Mouse (Mus musculus): ENCODE measurements around the gene Slc7a4. TPM values are rescaled to one million over a fixed set of nuclear protein-coding genes. Genes with fewer than 3 reads are reported as not detected.

The Slc7a4 gene
- polyA plus RNA-seq (2015; fragmentation: Nextera tagmentation; extraction: Ambion mirVana) = 6.8 and 7.6 TPM in 2 replicates

DNA sequence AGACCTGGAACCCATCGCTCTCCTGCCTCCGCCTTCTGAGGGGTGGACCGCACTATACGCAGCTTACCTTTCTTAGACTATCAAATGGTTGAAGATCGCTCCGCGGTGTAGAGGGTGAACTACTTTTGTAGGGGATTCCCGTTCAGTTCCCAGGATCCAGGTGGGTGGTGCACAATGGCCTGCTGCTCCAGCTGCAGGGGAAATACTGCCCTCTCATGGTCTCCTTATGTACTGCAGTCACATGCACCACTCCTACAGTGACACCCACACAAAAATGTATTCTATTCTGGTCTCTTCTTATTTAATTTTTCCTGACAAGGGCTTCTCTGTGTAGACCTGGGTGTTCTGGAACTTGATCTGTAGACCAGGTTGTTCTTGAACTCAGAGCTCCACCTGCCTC, at the start of gene Slc7a4:
Slc7a4 (minus strand) TSS at position 151 of the 400 bp plus-strand sequence.

GRCm38 (mm10) chr16:17619198-17620105, 36.4 kb upstream of the Slc7a4 start, which contains the start of gene Smpd4:
Gene Smpd4, plus strand, starts transcription at chr16:17619354.

GRCm38 (mm10) chr16:17561751-17562208, 21.2 kb downstream of the Slc7a4 start, which contains the start of gene P2rx6:
Gene P2rx6, plus strand, starts transcription at chr16:17561885.

GRCm38 (mm10) chr16:17561128-17561750, 21.8 kb downstream of the Slc7a4 start, which contains the start of gene Lrrc74b:
Gene Lrrc74b, minus strand, starts transcription at chr16:17561247.

DNA sequence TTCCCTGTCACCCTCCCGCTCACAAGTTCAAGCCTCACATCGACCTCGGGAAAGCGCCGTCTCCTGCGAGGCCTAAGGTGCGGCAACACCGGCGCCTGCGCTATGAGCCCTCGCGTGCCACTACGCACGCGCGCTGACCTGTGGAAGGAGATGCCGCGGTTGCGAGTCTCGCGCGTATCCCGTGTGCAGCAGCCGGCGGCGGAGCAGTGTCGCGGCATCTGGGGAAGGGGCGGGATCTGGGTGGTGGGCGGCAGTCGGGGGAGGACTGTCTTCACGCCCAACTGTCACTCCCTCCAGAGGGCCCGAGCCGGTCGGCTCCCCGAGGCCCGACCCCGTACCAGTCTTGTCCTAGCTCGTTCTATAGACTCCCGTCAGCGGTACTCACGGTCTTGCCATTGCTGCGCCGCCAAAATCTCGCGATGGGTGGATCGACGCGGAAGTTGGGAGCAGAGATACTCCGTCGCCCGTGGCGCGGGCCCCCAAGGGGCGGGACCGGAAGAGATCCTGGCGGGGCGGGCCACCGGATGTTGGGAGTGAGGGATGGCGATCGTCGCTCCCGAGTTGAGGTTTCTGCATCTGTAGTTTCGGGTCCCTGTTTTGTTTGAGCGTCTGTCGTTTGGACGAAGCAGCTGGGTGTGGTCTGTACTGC, 52.2 kb downstream of the Slc7a4 start, which contains the start of gene Thap7:
Thap7 (minus strand) TSS at position 497 of the 649 bp plus-strand sequence.

Other genes starting within 250 kb of the Slc7a4 start
- 8.5 and 10.5 TPM in 2 replicates for gene Snap29, start 177.2 kb downstream of the Slc7a4 start, polyA plus RNA-seq (2015; fragmentation: Nextera tagmentation; extraction: Ambion mirVana)
- 16.3 and 16.5 TPM in 2 replicates for gene Pi4ka, start 176.9 kb downstream of the Slc7a4 start, polyA plus RNA-seq (2015; fragmentation: Nextera tagmentation; extraction: Ambion mirVana)
- 26.2 and 31.2 TPM in 2 replicates for gene Crkl, start 131.2 kb downstream of the Slc7a4 start, polyA plus RNA-seq (2015; fragmentation: Nextera tagmentation; extraction: Ambion mirVana)
- 0.10 TPM in 1 of 2 replicates, not detected in the other for gene Aifm3, start 93.6 kb downstream of the Slc7a4 start, polyA plus RNA-seq (2015; fragmentation: Nextera tagmentation; extraction: Ambion mirVana)
- gene Lztr1, start 74.5 kb downstream of the Slc7a4 start, polyA plus RNA-seq (2015; fragmentation: Nextera tagmentation; extraction: Ambion mirVana) = 29.0 and 30.3 TPM in 2 replicates
- 38.8 and 39.1 TPM in 2 replicates for gene Thap7, start 52.1 kb downstream of the Slc7a4 start, polyA plus RNA-seq (2015; fragmentation: Nextera tagmentation; extraction: Ambion mirVana)
- gene Lrrc74b, start 22.0 kb downstream of the Slc7a4 start, polyA plus RNA-seq (2015; fragmentation: Nextera tagmentation; extraction: Ambion mirVana) = 0.12 and 0.36 TPM in 2 replicates
- 0.31 and 0.46 TPM in 2 replicates for gene P2rx6, start 21.3 kb downstream of the Slc7a4 start, polyA plus RNA-seq (2015; fragmentation: Nextera tagmentation; extraction: Ambion mirVana)
- 19.3 and 19.6 TPM in 2 replicates for gene Smpd4, start 36.1 kb upstream of the Slc7a4 start, polyA plus RNA-seq (2015; fragmentation: Nextera tagmentation; extraction: Ambion mirVana)
- 17.1 and 17.8 TPM in 2 replicates for gene Ccdc74a, start 63.3 kb upstream of the Slc7a4 start, polyA plus RNA-seq (2015; fragmentation: Nextera tagmentation; extraction: Ambion mirVana)
- 22.2 and 23.2 TPM in 2 replicates for gene Med15, start 149.7 kb upstream of the Slc7a4 start, polyA plus RNA-seq (2015; fragmentation: Nextera tagmentation; extraction: Ambion mirVana)
- 15.6 and 18.8 TPM in 2 replicates for gene Klhl22, start 176.4 kb upstream of the Slc7a4 start, polyA plus RNA-seq (2015; fragmentation: Nextera tagmentation; extraction: Ambion mirVana)
- gene Scarf2, start 214.1 kb upstream of the Slc7a4 start, polyA plus RNA-seq (2015; fragmentation: Nextera tagmentation; extraction: Ambion mirVana) = 7.2 and 9.4 TPM in 2 replicates
- not detected in 2 replicates for gene B830017H08Rik, start 249.9 kb upstream of the Slc7a4 start, polyA plus RNA-seq (2015; fragmentation: Nextera tagmentation; extraction: Ambion mirVana)

All from spleen, postnatal 0 days (tissue).